Mouse (Mus musculus) skeletal muscle tissue, adult 2 months (tissue): ENCODE data around the gene Tjp2.
A peak's percentile ranks its signal among the peaks of the same experiment; 100 is the strongest.

Experiments
- DNase-seq: peaks from one replicate; pipeline ENCODE4 v3.0.0-alpha.2; 2012; ENCODE audit warnings: low read depth, low spot score

Gene Tjp2

DNA sequence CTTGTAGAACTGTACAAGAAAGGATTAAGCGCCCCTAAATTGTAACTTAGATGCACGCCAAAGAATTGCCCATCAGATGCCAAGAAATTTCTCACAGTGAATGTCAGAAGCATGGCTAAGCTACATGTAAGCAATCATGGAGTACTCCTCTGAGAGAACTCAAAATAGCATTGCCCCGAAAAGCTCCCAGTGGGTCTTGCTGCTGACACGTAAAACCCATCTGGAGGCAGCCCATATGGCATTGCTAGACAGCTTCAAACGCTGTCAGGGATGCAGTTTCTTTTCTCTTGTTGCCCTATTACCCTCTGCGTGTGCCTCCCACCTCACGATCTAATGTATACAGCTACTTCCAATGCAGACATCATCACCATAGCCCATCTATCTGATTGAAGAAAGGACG, 166.0 kb downstream of the Tjp2 start:
- peak; percentile 62 for DNase-seq

DNA sequence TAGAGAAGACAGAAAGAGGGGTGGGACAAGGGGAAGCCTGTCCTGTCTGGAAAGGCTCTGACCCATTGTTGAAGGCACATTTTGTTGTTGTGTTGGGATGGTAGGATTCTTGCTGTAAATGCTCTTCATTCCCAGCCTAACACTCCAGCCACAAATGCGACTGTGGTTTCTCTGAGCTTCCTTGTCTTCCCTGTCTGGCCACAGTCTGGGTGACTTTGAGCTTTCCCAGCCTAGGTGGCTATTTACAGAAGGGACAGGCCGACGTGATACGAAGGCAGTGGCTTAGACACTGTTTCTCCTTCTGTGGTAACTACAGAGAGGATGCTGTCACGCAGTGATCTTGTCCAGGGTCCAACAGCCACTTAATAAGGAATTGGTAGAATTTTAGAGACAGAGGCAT, 166.8 kb downstream of the Tjp2 start:
- no peak for DNase-seq

DNA sequence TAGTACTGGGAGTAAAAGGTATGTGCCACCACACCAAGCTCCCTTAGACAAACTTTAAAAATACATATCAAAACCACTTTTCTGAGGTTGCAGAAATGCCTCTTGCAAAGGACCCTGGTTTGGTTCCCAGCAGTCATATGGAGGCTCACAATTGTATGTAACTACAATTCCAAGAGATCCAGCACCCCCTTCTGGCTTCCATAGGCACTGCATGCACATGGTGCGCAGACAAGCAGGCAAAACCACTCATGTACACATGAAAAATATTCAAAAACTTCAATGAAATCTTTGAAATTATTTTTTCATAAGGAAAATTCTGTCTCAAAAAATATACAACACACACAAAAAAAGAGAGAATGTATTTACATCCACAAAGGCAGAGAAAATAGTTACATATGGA, 167.9 kb downstream of the Tjp2 start:
- no peak for DNase-seq

DNA sequence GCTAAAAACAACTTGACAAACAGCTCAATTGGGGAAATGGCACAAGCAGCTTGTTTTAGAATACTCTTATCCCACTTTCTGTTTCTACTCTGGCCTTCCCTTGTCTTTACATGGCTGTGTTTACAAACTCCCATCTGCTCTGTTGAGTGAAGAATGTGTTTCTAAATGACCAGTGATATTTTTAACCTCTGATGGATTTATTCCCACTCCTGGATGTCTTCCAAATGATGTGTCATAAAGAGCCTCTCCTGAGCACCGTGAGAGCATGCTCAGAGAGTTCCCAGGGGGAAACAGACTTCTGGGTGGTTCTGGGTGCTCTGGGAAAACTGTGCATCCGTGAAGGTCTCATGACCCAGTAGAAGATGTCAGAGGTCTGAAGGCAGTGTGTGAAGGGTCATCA, 169.9 kb downstream of the Tjp2 start:
- DNase-seq: peak; percentile 80

DNA sequence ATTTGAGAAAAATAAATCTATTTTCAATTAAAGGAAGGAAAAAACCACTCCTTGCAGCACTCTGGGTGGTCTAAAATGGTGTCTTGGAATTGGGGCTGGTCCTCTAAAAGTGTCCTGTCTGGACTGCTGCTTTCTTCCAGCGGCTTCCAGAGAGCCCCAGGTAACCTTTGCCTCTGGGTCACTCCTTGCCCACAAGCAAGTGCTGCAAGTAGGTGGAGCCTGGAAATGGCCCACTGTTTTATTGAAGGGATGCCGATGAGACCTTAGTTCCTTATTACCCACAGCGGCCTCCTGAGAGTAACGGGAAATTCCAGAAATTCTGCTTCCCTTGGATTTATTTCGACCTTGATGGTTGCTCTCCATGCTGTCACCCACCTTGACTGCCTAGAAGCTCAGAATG, 170.6 kb downstream of the Tjp2 start:
- DNase-seq: no peak

DNA sequence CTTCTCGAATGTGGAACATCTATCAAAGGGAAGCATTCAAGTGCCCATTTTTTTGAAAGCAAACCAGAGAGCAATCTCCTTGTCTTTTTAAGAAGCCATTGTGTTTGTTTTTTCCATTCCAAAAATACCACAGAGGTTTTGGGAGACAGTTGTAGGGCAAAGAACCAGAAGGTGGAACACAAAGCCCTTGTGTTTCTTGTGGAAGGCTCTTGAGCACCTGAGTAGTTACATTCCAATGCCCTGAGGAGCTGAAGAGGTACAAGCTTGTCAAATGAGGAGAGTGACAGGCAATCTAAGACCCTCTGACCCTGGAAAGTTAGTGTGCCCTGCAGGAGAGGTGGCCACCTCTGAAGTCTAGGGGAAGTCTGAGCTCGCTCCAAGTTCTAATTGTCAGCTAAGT, 174.3 kb downstream of the Tjp2 start:
- no peak for DNase-seq

DNA sequence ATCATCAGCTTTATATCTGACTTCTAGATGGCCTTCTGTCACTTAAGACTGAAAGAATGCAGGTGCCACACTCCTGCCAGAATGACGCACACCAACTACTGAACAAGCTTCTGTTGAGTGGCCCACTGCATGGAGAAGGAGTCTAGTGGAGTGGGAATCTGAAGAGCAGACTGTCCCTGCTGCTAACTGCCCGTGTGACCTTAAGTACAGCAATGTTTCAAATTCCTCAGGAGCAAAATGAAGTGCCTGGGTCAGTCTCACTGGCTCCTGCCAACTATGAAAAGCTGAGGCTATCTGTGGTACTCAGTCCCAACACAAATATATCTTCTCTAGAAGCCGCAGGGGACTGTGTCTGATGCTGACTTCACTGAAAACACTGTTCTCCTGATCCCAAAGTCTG, 175.5 kb downstream of the Tjp2 start:
- no peak for DNase-seq

DNA sequence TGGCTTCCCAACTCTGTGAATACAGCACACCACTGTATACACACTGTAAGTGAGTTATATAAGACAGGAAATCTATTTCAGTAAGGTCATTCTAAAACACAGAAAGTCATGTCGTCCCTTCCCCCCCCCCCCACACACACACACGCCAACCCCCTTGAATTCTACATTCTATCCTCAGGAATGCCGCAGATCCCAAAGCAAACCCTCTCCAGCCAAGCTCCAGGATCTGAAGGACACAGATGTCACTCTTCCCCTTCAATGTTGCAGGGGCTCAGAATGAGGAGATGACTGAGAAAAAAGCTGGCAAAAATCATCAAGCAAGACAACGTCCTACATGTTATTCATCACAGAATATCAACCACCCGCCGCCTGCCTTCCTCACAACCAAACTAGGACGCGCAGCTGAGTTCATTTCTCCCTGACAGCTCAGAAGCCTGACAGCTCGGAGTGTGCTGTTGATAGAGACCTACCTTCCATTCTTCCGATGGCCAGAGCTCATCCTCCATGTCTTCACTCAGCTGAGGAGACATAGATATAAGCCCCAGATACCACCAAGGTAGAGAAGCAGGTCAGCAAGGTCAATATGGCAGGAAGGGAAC, 178.3 kb downstream of the Tjp2 start:
- no peak for DNase-seq
